Mouse (Mus musculus): ENCODE measurements around the gene Fopnl.

The Fopnl gene

GRCm38 (mm10) chr16:14316884-14317876 is at the start of gene Fopnl:
Fopnl (minus strand) TSS chr16:14317405.
- in situ Hi-C loops (cut with MboI; ENCODE audit: unreplicated experiment in 2 of 2): loop anchor here (10.0 to 25.0 kb wide), 3 partner anchors 422 to 530 kb away; partner anchors contain the start of gene Rrn3 (in 1 of the 2)

DNA sequence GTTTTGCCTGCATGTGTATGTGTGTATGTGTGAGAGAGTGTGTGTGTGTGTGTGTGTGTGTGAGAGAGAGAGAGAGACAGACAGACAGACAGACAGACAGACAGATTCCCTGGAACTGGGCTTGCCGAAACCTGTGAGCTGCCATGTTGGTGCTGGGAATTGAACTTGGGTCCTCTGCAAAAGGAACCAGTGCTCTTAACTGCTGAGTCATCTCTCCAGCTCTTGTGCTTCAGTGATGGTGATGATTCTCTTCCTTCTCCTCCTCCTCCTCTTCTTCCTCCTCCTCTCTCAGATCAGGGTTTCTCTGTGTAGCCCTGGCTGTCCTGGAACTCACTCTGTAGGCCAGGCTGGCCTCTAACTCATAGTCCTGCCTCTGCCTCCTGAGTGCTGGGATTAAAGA is 48.8 kb upstream of the Fopnl start:
- in situ Hi-C loops (cut with MboI; ENCODE audit: unreplicated experiment in 2 of 2): no loop called here

DNA sequence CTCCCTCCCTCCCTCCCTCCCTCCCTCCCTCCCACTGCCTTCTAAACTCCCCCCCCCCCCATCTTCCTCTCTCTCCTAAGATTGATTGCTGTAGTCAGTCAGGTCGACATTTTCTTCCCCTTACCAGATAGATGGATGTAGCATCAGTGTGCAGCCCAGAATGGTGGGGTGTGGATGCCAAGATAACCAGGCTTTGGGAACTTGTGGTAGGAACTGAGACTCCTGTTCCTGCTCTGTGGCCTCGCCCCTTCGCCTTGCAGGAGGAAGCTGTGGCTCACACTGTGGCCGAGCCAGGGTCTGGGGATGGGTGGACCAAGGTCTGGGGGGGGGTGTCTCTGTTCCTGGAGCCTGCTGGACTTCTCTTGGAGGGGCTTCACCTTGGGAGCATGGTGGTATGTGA is 48.3 kb upstream of the Fopnl start:
- in situ Hi-C loops (cut with MboI; ENCODE audit: unreplicated experiment in 2 of 2): no loop called here

DNA sequence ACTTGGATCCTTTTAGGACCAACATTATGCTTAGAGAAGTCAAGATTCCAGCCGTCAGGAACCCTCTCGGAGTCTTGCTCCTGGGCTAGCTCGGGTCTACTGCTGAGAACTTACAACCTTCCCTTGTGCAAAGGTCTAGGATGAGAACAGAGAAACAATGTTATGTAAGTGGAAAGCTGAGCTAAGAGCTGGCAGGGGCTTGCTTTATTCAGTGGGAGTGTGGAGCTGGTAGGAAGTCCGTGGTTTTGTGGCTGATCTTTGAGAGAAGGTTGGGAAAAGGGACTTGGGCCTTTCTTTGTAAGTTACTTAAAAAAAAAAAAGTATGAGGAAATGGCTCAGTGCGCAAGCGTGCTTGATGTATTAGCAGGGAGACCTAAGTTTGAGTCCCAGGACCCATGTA is 46.9 kb upstream of the Fopnl start:
- in situ Hi-C loops (cut with MboI; ENCODE audit: unreplicated experiment in 2 of 2): no loop called here

DNA sequence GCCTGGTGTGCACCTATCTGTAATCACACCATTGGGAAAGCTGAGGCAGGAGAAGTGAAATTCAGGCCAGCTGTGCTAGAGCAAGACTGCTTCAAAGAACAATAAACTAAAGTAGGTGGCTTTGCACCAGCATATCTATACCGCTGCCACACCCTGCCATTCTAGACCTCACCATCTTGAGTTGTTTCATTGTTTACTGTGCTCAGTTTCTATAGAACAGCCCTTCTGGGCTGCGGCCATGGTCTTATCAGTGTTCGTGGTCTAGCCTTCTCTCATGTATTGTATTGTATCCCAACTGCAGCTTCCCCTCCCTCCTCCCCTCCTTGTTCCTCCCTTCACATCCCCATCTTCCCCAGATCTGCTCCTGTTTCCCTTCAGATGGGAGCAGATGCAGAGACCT is 46.3 kb upstream of the Fopnl start:
- in situ Hi-C loops (cut with MboI; ENCODE audit: unreplicated experiment in 2 of 2): no loop called here

GRCm38 (mm10) chr16:14362099-14362820 is 45.1 kb upstream of the Fopnl start:
- in situ Hi-C loops (cut with MboI; ENCODE audit: unreplicated experiment in 2 of 2): no loop called here

DNA sequence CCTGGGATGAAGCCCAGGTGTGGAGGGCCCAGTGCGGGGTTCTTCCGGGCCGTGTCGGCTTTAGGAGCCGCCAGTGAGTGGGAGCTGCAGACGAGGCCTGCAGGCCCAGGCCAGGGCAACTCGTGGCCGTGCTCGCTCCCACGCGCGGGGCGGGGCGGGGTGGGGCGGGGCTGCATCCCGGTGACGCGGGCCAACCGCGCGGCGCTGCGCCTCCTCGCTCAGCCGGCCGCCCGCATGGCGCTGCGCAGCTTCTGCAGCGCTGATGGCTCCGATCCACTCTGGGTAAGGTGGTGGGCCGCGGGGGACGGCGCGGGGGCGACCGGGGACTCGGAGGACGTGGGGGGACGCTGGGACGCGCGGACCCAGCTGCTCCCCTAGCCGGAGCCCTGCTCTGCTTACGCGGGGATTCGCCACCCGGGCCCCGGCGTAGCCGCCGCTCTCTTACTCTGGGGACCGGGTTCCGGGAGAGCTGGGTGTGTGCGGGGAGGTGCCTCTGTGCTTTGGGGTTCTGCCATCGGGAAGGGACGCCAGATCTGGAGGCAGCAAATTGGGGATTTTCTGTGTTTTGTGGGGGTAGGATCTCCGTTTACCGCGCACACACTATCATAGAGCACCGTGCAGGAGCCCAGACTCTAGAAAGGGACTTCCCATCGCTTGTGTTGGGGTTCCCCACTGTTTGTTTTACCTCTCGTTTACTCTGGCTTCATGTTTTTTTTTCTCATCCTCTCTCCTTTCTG is 44.3 kb upstream of the Fopnl start, which contains the start of gene Abcc1:
TSS of gene Abcc1 (plus strand) at position 197 of the 737 bp plus-strand sequence.
- in situ Hi-C loops (cut with MboI; ENCODE audit: unreplicated experiment in 2 of 2): no loop called here

GRCm38 (mm10) chr16:14360931-14361330 is 43.7 kb upstream of the Fopnl start:
- in situ Hi-C loops (cut with MboI; ENCODE audit: unreplicated experiment in 2 of 2): no loop called here

GRCm38 (mm10) chr16:14358531-14358930 is 41.3 kb upstream of the Fopnl start:
- in situ Hi-C loops (cut with MboI; ENCODE audit: unreplicated experiment in 2 of 2): no loop called here

GRCm38 (mm10) chr16:14357859-14358258 is 40.7 kb upstream of the Fopnl start:
- in situ Hi-C loops (cut with MboI; ENCODE audit: unreplicated experiment in 2 of 2): no loop called here

- in situ Hi-C loops (cut with MboI; ENCODE audit: unreplicated experiment in 2 of 2): no loop called here
These were observed 35.5 kb upstream of the Fopnl start for GRCm38 (mm10) chr16:14352663-14353062.

GRCm38 (mm10) chr16:14352234-14352633 is 35.0 kb upstream of the Fopnl start:
- in situ Hi-C loops (cut with MboI; ENCODE audit: unreplicated experiment in 2 of 2): no loop called here

GRCm38 (mm10) chr16:14351571-14351970 is 34.4 kb upstream of the Fopnl start:
- in situ Hi-C loops (cut with MboI; ENCODE audit: unreplicated experiment in 2 of 2): no loop called here

- in situ Hi-C loops (cut with MboI; ENCODE audit: unreplicated experiment in 2 of 2): no loop called here
These were observed 27.8 kb upstream of the Fopnl start for GRCm38 (mm10) chr16:14344967-14345366.

- in situ Hi-C loops (cut with MboI; ENCODE audit: unreplicated experiment in 2 of 2): no loop called here
These were observed 11.0 kb upstream of the Fopnl start for GRCm38 (mm10) chr16:14328156-14328555.

GRCm38 (mm10) chr16:14320494-14320893 is 3.3 kb upstream of the Fopnl start:
- in situ Hi-C loops (cut with MboI; ENCODE audit: unreplicated experiment in 2 of 2): loop anchor here (25.0 kb wide), 2 partner anchors 433 to 533 kb away; partner anchors contain the start of gene Rrn3 (in 1 of the 2)

DNA sequence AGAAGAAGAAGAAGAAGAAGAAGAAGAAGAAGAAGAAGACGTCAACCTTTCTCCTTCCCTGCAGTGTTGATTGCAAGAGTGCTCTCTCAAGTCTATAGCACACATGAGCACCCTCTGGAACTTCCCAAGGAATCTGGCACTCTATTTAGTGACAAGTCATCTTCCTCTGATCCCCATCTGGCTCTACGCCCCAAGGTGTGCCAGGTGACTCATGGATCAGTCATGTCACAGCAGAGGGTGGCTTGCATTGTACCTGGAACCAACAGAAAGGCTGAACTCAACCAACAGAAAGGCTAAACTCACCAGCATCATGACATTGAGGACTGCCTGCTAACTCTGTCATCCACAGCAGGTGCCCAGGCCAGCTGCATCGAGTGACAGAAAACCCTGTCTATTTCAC is 2.5 kb upstream of the Fopnl start:
- in situ Hi-C loops (cut with MboI; ENCODE audit: unreplicated experiment in 2 of 2): loop anchor here (10.0 to 25.0 kb wide), 3 partner anchors 425 to 532 kb away; partner anchors contain the start of gene Rrn3 (in 1 of the 2)

- in situ Hi-C loops (cut with MboI; ENCODE audit: unreplicated experiment in 2 of 2): loop anchor here (10.0 to 25.0 kb wide), 3 partner anchors 418 to 526 kb away; partner anchors contain the start of gene Rrn3 (in 1 of the 2)
These were observed 4.3 kb downstream of the Fopnl start for GRCm38 (mm10) chr16:14312914-14313313.

DNA sequence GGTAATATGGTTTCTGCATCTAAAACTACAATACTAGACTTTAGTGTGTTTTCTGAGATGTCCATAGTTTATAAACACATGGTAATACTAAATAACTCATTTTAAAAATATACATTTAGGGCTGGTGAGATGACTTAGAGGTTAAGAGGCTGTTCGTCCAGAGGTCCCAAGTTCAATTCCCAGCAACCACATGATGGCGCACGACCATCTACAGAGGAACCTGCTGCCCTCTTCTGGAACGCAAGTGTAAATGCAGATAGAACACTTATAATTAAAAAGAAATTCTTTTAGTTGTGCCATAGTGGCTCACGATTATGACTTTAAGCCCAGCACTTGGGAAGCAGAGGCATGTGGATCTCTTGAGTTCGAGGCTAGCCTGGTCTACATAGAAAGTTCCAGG is 5.8 kb downstream of the Fopnl start:
- in situ Hi-C loops (cut with MboI; ENCODE audit: unreplicated experiment in 2 of 2): loop anchor here (10.0 to 25.0 kb wide), 3 partner anchors 417 to 524 kb away; partner anchors contain the start of gene Rrn3 (in 1 of the 2)

- in situ Hi-C loops (cut with MboI; ENCODE audit: unreplicated experiment in 2 of 2): loop anchor here (10.0 to 25.0 kb wide), 3 partner anchors 415 to 523 kb away; partner anchors contain the start of gene Rrn3 (in 1 of the 2)
These were observed 7.4 kb downstream of the Fopnl start for GRCm38 (mm10) chr16:14309833-14310232.
